Mouse (Mus musculus) E14TG2a.4 (cell line): ENCODE data around the gene Mamdc2.

Source experiments
- CTCF ChIP-seq: conservative IDR thresholded peaks from 2 replicates; pipeline ENCODE4 v1.5.1; 2014; ENCODE audit warnings: low read length
- NANOG ChIP-seq: IDR thresholded peaks from 2 replicates; pipeline ENCODE4 v1.6.1; 2014; ENCODE audit warnings: borderline replicate concordance, low read length, mixed read lengths
- POU5F1 ChIP-seq: IDR thresholded peaks from 2 replicates; pipeline ENCODE4 v1.6.1; 2014; ENCODE audit warnings: low read length, borderline replicate concordance

GRCm38 (mm10) chr19:23492663-23493062 is 44.4 kb upstream of the Mamdc2 start:
- TF ChIP-seq CTCF (no peak), POU5F1 (no peak), NANOG (no peak)
